Mouse (Mus musculus) left cerebral cortex, adult 2 months (tissue): ENCODE data around the gene Lef1. TPM values are rescaled to one million over a fixed set of nuclear protein-coding genes. Genes with fewer than 3 reads are reported as not detected.

Experiments
- DNase-seq, 2 experiments: peaks; one replicate each; pipeline ENCODE4 v3.0.0; 2021 to 2022; ENCODE audit warnings: low spot score in 2 of 2, mixed read lengths in 1 of 2; ENCODE audit errors: extremely low spot score in 1 of 2
- H3K27ac ChIP-seq: fragments of 200-600 bp; 2 replicates; pipeline ENCODE4 v1.8.1; 2022
- H3K4me3 ChIP-seq: fragments of 200-600 bp; 2 replicates; pipeline ENCODE4 v1.8.1; 2022
- CTCF ChIP-seq: fragments of 200-600 bp; IDR thresholded peaks from 2 replicates; pipeline ENCODE4 v1.8.1; 2022; ENCODE audit warnings: antibody characterized with exemption, mild to moderate bottlenecking, moderate library complexity
- intact Hi-C: fragments of 180-260 bp; cut with DNase I; formaldehyde crosslinking; loops from one replicate; pipeline ENCODE4 v1.15.1; 2025
- total RNA-seq, 2 experiments: library from RNA; stranded (reverse); gene quantifications; 2 replicates each; pipeline ENCODE4 v1.2.3; 2021

Lef1 gene
- total RNA-seq, 2 experiments from 2014 or later = 5.5 to 7.9 TPM

- intact Hi-C loops = no loop called here
- no peak for DNase-seq
- H3K27ac ChIP-seq = no peak overlapping the region
- no peak overlapping the region for H3K4me3 ChIP-seq
- TF ChIP-seq CTCF = no peak
Measured at GRCm38 (mm10) chr3:131208265-131208891, 98.1 kb downstream of the Lef1 start.

DNA sequence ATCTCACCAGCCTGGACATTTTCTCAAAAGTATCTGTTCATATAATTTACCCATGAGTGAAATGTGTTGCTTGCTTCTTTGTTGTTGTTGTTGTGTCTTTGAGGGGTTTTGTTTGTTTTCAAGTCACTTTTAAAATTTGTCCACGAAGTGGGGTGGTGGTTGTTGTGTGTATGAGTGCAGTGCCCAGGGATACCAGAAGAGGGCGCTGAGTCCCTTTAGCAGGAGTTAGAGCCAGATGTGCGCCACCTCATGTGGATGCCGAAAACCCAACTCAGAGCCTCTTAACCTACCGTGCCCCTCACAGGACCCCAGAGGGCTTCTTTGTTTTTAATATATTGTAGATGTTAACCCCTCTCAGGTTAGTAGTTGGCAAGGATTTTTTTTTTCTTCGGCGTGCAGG is 101.9 kb downstream of the Lef1 start:
- TF ChIP-seq CTCF = peak; percentile 19
- DNase-seq = no peak

DNA sequence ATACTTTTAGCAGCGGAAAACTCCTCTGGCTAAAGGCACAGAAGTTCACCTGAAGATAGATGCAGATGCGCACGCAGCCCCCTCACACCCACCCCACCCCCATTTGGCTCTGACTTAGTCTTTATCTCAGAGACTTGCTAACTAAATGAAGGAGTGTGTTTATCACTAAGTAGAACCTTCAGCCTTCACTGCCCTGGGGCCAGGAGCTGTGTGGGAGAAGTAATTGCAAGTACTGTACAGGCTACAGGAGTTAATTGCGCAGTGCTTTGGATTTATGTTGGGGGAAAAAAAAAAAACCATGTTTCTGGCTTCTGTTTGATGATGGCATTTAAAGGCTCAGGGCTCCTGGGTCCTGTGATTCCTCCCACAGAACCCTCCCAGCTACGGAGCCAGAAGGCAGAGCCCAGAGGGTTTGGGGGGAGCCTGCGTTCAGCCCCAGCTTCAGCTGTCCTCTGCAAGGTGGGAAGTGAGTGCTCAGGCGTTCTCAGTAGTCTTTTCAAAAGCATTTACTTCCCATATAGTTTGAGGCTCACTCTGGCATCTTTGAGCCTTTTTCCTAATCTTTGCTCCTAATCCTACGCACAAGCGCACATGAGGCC is 103.9 kb downstream of the Lef1 start:
- no peak overlapping the region for H3K27ac ChIP-seq
- intact Hi-C loops = no loop called here
- H3K4me3 ChIP-seq = no peak overlapping the region
- no peak for DNase-seq
- no peak for TF ChIP-seq CTCF

More for the DNA sequence above, 101.9 kb downstream of the Lef1 start:
- H3K27ac ChIP-seq = no peak overlapping the region
- intact Hi-C loops = no loop called here
- H3K4me3 ChIP-seq = no peak overlapping the region

- Histone ChIP-seq H3K27ac (no peak overlapping the region), H3K4me3 (no peak overlapping the region)
- intact Hi-C loops = no loop called here
- peak; percentile 71 for TF ChIP-seq CTCF
- DNase-seq = peak; percentile 17 to 45
Measured at GRCm38 (mm10) chr3:131214841-131215240, 104.6 kb downstream of the Lef1 start.

- H3K27ac ChIP-seq = no peak overlapping the region
- intact Hi-C loops = no loop called here
- no peak for DNase-seq
- no peak overlapping the region for H3K4me3 ChIP-seq
- no peak for TF ChIP-seq CTCF
Measured at GRCm38 (mm10) chr3:131218636-131219390, 108.5 kb downstream of the Lef1 start.

DNA sequence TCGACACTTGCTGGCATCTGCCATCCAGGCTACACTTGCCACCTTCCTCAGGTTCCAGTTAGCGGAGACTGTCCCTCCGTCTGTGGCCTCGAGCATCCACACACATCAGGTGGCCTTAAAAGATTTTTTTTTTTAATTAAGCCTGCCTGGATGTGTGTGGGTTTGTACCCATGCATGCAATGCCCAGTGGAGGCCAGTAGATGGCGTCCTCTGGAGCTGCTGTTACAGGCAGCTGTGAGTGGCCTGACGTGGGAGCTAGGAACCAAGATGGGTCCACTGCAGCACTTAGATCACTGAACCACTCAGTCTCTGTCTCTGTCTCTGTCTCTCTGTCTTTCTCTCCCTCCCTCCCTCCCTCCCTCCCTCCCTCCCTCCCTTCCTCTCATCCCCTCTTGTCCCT is 117.8 kb downstream of the Lef1 start:
- Histone ChIP-seq H3K4me3 (no peak overlapping the region), H3K27ac (no peak overlapping the region)
- intact Hi-C loops = no loop called here
- TF ChIP-seq CTCF = peak; percentile 32
- DNase-seq = no peak

GRCm38 (mm10) chr3:131237061-131237460 is 126.8 kb downstream of the Lef1 start:
- intact Hi-C loops = loop anchor here (1.0 to 2.0 kb wide), 4 partner anchors 349 to 522 kb away; no protein-coding TSS in a partner anchor
- no peak overlapping the region for H3K4me3 ChIP-seq
- DNase-seq = no peak
- H3K27ac ChIP-seq = no peak overlapping the region
- TF ChIP-seq CTCF = no peak

DNA sequence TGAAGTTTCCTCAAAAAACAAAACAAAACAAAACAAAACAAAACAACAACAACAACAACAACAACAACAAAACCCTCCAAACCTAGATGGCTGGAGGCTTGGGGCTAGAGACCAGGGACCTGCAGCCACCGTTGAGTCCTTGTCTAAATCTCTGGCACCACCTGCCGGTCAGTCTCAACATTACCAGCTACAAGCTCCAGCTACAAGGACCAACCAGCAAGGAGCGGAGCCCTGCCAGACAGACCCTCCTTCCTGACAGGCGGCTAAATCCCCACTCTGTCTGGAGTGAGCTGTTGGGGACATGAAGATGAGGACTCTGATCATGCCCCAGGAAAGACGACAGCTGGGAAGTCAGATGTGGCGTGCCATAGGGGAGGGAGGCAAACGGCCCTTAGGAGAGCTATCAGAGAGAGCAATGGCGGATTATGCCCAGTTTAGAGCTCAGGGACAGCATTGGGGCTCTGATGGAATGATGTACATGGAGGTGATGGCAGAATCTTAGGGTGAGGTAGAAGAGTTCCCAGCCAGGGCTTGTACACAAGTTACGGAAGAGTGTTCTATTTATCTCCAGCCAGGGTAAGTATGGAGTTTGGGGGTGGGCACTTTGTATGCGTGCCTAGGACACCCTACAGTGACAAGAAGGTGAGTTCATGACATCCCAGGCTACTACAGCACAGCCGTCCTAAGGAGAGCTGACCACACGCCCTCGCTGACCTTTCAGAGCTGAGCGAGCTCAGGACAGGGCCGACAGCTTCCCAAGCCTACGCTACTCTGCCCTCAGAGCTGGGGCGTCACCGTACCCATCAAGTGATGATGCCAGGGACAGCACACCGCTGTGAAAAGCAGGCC is 127.7 kb downstream of the Lef1 start:
- peak; percentile 78 for TF ChIP-seq CTCF
- peak; percentile 73 to 81 for DNase-seq
- Histone ChIP-seq H3K4me3 (no peak overlapping the region), H3K27ac (no peak overlapping the region)
- intact Hi-C loops = loop anchor here (1.0 to 2.0 kb wide), 4 partner anchors 350 to 523 kb away; no protein-coding TSS in a partner anchor

GRCm38 (mm10) chr3:131245766-131246578 is 135.7 kb downstream of the Lef1 start:
- no peak overlapping the region for H3K4me3 ChIP-seq
- peak; percentile 52 to 61 for DNase-seq
- intact Hi-C loops = loop anchor here (1.0 kb wide), 1 partner anchor 531 kb away; no protein-coding TSS in a partner anchor
- no peak overlapping the region for H3K27ac ChIP-seq
- peak; percentile 76 for TF ChIP-seq CTCF

DNA sequence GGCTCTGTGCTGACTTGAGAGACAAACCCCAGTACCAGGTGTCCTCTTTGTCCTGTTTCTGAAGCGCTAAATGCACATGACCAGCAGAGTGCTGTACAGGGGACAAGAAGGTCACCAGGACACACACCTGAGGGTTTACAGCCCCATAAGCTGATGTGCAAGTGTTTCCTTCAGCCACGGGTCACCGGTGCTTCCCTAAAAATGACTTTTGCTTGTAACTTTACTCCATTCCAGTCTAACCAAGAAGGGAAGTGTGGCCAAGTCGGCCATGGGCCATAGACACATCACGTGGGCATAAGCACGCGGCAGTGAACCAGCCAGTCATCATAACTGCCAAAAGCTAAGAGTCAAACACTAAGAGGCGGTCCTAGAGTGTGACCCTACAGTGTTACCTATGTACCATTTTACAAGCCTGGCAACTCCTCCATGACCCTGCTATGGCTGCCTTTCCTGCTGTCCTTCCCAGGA is 136.3 kb downstream of the Lef1 start:
- intact Hi-C loops = no loop called here
- no peak for TF ChIP-seq CTCF
- Histone ChIP-seq H3K4me3 (no peak overlapping the region), H3K27ac (no peak overlapping the region)
- DNase-seq = no peak

DNA sequence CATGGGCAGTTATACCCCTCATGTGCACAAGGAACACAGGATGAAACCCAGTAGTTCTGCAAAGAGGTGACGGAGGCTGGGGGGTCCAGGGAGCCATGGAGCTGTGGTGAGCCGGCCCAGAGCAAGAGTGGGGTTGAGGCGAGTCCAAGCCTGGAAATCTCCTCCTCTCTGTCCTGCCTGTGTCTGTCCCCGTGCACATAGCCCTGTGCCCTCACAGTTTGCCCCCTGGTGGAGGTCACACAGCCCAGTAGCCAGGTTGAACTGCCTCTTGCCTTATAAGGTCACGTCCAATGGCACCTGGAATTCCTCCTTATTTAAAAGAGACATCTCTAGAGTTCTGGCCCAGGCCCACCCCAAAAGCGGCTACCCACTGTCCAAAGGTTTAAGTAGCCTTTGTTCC is 137.2 kb downstream of the Lef1 start:
- Histone ChIP-seq H3K4me3 (no peak overlapping the region), H3K27ac (no peak overlapping the region)
- TF ChIP-seq CTCF = no peak
- intact Hi-C loops = no loop called here
- no peak for DNase-seq
